Mouse (Mus musculus): ENCODE measurements around the gene Ggt5.

- TF ChIP-seq GATA1 (IDR thresholded peaks at IDR 0.05; ENCODE audit: borderline replicate concordance, low read length) (no peak), FLI1 (IDR thresholded peaks at IDR 0.05; ENCODE audit: low read length) (no peak)
Measured at GRCm38 (mm10) chr10:75573181-75573580, 16.0 kb upstream of the Ggt5 start.
